Mouse (Mus musculus): Measurements from ENCODE around the gene Tek. TPM values are rescaled to one million over a fixed set of nuclear protein-coding genes. Genes with fewer than 3 reads are reported as not detected.
"Not testable (repeated sequence)": the region's sequence is repeated elsewhere in the genome, so short reads cannot be mapped to it uniquely, and the experiment has no call there.

Gene Tek
- polyA plus RNA-seq (2012), result not detected in 2 replicates

- Histone ChIP-seq H3K9me3 (ENCODE audit: control insufficient read depth, low read length) (no peaks in the 10 kb centered on the region), H3K36me3 (ENCODE audit: control insufficient read depth) (no peaks in the 10 kb centered on the region), H3K4me3 (replicated peaks) (no peak within 1 kb of the TSS), H3K27me3 (ENCODE audit: control insufficient read depth) (peaks cover 6% of the 10 kb centered on the region), H3K4me1 (ENCODE audit: control insufficient read depth) (no peaks in the 10 kb centered on the region)
- TF ChIP-seq TAL1 (IDR thresholded peaks at IDR 0.05; ENCODE audit: low read length) (no peak), GATA1 (IDR thresholded peaks at IDR 0.05; ENCODE audit: low read length) (no peak)
These were observed at the start of gene Tek for GRCm38 (mm10) chr4:94738838-94739731. Gene Tek (plus strand): TSS chr4:94739289.

- H3K9me3 ChIP-seq (ENCODE audit: control insufficient read depth, low read length); H3K4me3 ChIP-seq (replicated peaks); H3K4me1 ChIP-seq (ENCODE audit: control insufficient read depth); H3K27me3 ChIP-seq (ENCODE audit: control insufficient read depth); H3K36me3 ChIP-seq (ENCODE audit: control insufficient read depth): not testable (repeated sequence)
These were observed 49.3 kb upstream of the Tek start for GRCm38 (mm10) chr4:94689804-94690203.

GRCm38 (mm10) chr4:94691078-94691477, 48.0 kb upstream of the Tek start:
- H3K4me3 ChIP-seq (replicated peaks), result no peak overlapping the region
- H3K27me3 ChIP-seq (ENCODE audit: control insufficient read depth), result no peaks in the 10 kb centered on the region
- TF ChIP-seq GATA1 (IDR thresholded peaks at IDR 0.05; ENCODE audit: low read length) (no peak), TAL1 (IDR thresholded peaks at IDR 0.05; ENCODE audit: low read length) (no peak)
- H3K9me3 ChIP-seq (ENCODE audit: control insufficient read depth, low read length), result no peaks in the 10 kb centered on the region
- H3K4me1 ChIP-seq (ENCODE audit: control insufficient read depth), result no peaks in the 10 kb centered on the region
- no peaks in the 10 kb centered on the region for H3K36me3 ChIP-seq (ENCODE audit: control insufficient read depth)

GRCm38 (mm10) chr4:94692175-94692574, 46.9 kb upstream of the Tek start:
- TF ChIP-seq TAL1 (IDR thresholded peaks at IDR 0.05; ENCODE audit: low read length), result no peak
- TF ChIP-seq GATA1 (IDR thresholded peaks at IDR 0.05; ENCODE audit: low read length), result no peak
- Histone ChIP-seq H3K4me1 (ENCODE audit: control insufficient read depth) (no peaks in the 10 kb centered on the region), H3K36me3 (ENCODE audit: control insufficient read depth) (no peaks in the 10 kb centered on the region), H3K27me3 (ENCODE audit: control insufficient read depth) (no peaks in the 10 kb centered on the region), H3K4me3 (replicated peaks) (no peak overlapping the region), H3K9me3 (ENCODE audit: control insufficient read depth, low read length) (no peaks in the 10 kb centered on the region)

- H3K27me3 ChIP-seq (ENCODE audit: control insufficient read depth), result no peaks in the 10 kb centered on the region
- no peak for TF ChIP-seq TAL1 (IDR thresholded peaks at IDR 0.05; ENCODE audit: low read length)
- no peak for TF ChIP-seq GATA1 (IDR thresholded peaks at IDR 0.05; ENCODE audit: low read length)
- H3K36me3 ChIP-seq (ENCODE audit: control insufficient read depth), result no peaks in the 10 kb centered on the region
- no peaks in the 10 kb centered on the region for H3K9me3 ChIP-seq (ENCODE audit: control insufficient read depth, low read length)
- no peaks in the 10 kb centered on the region for H3K4me1 ChIP-seq (ENCODE audit: control insufficient read depth)
- no peak overlapping the region for H3K4me3 ChIP-seq (replicated peaks)
These were observed 42.7 kb upstream of the Tek start for GRCm38 (mm10) chr4:94696368-94696767.

- no peaks in the 10 kb centered on the region for H3K27me3 ChIP-seq (ENCODE audit: control insufficient read depth)
- no peak overlapping the region for H3K4me3 ChIP-seq (replicated peaks)
- H3K4me1 ChIP-seq (ENCODE audit: control insufficient read depth), result no peaks in the 10 kb centered on the region
- H3K36me3 ChIP-seq (ENCODE audit: control insufficient read depth), result no peaks in the 10 kb centered on the region
- no peaks in the 10 kb centered on the region for H3K9me3 ChIP-seq (ENCODE audit: control insufficient read depth, low read length)
- TF ChIP-seq TAL1 (IDR thresholded peaks at IDR 0.05; ENCODE audit: low read length) (no peak), GATA1 (IDR thresholded peaks at IDR 0.05; ENCODE audit: low read length) (no peak)
These were observed 28.1 kb upstream of the Tek start for GRCm38 (mm10) chr4:94711002-94711401.

GRCm38 (mm10) chr4:94711426-94711825, 27.7 kb upstream of the Tek start:
- Histone ChIP-seq H3K27me3 (ENCODE audit: control insufficient read depth) (no peaks in the 10 kb centered on the region), H3K4me3 (replicated peaks) (no peak overlapping the region), H3K9me3 (ENCODE audit: control insufficient read depth, low read length) (no peaks in the 10 kb centered on the region), H3K36me3 (ENCODE audit: control insufficient read depth) (no peaks in the 10 kb centered on the region), H3K4me1 (ENCODE audit: control insufficient read depth) (no peaks in the 10 kb centered on the region)
- TF ChIP-seq GATA1 (IDR thresholded peaks at IDR 0.05; ENCODE audit: low read length), result no peak
- no peak for TF ChIP-seq TAL1 (IDR thresholded peaks at IDR 0.05; ENCODE audit: low read length)

- Histone ChIP-seq H3K27me3 (ENCODE audit: control insufficient read depth) (no peaks in the 10 kb centered on the region), H3K4me3 (replicated peaks) (no peak overlapping the region), H3K4me1 (ENCODE audit: control insufficient read depth) (no peaks in the 10 kb centered on the region), H3K9me3 (ENCODE audit: control insufficient read depth, low read length) (no peaks in the 10 kb centered on the region), H3K36me3 (ENCODE audit: control insufficient read depth) (no peaks in the 10 kb centered on the region)
- TF ChIP-seq TAL1 (IDR thresholded peaks at IDR 0.05; ENCODE audit: low read length), result no peak
- no peak for TF ChIP-seq GATA1 (IDR thresholded peaks at IDR 0.05; ENCODE audit: low read length)
These were observed 25.3 kb upstream of the Tek start for GRCm38 (mm10) chr4:94713741-94714140.

GRCm38 (mm10) chr4:94715166-94715565, 23.9 kb upstream of the Tek start:
- Histone ChIP-seq H3K9me3 (ENCODE audit: control insufficient read depth, low read length) (no peaks in the 10 kb centered on the region), H3K4me3 (replicated peaks) (no peak overlapping the region), H3K27me3 (ENCODE audit: control insufficient read depth) (no peaks in the 10 kb centered on the region), H3K4me1 (ENCODE audit: control insufficient read depth) (no peaks in the 10 kb centered on the region), H3K36me3 (ENCODE audit: control insufficient read depth) (no peaks in the 10 kb centered on the region)
- TF ChIP-seq TAL1 (IDR thresholded peaks at IDR 0.05; ENCODE audit: low read length) (no peak), GATA1 (IDR thresholded peaks at IDR 0.05; ENCODE audit: low read length) (no peak)
